Mouse (Mus musculus) intestine, postnatal 0 days (tissue): ENCODE data around the gene Bcl2l12. TPM values are rescaled to one million over a fixed set of nuclear protein-coding genes. Genes with fewer than 3 reads are reported as not detected.

Experiments used
- ATAC-seq: fragments of 200-750 bp; cut with Nextera tagmentation; 2 replicates; pipeline ENCODE4 v1.8.0; 2017; ENCODE audit warnings: mild to moderate bottlenecking, moderate TSS enrichment, moderate library complexity
- H3K27ac ChIP-seq: fragments of 300-500 bp; sonication (generic); 2 replicates; pipeline ENCODE4 v1.5.1; 2014; ENCODE audit warnings: mild to moderate bottlenecking, low read depth, low read length, moderate library complexity
- H3K27me3 ChIP-seq: fragments of 300-500 bp; sonication (generic); replicated peaks from 2 replicates; pipeline ENCODE4 v1.6.1; 2014; ENCODE audit warnings: low read length, mixed read lengths; ENCODE audit not compliant: control insufficient read depth, insufficient read depth
- H3K36me3 ChIP-seq: fragments of 300-500 bp; sonication (generic); 2 replicates; pipeline ENCODE4 v1.6.1; 2014; ENCODE audit warnings: mild to moderate bottlenecking, moderate library complexity; ENCODE audit not compliant: control insufficient read depth, insufficient read depth
- H3K4me1 ChIP-seq: fragments of 300-500 bp; sonication (generic); replicated peaks from 2 replicates; pipeline ENCODE4 v1.6.1; 2014; ENCODE audit warnings: antibody characterized with exemption, low read length, mixed read lengths; ENCODE audit not compliant: control insufficient read depth, insufficient read depth
- H3K4me2 ChIP-seq: fragments of 300-500 bp; sonication (generic); replicated peaks from 2 replicates; pipeline ENCODE4 v1.6.1; 2014; ENCODE audit warnings: low read depth, mild to moderate bottlenecking, moderate library complexity
- H3K4me3 ChIP-seq: fragments of 300-500 bp; sonication (generic); 2 replicates; pipeline ENCODE4 v1.5.1; 2014; ENCODE audit warnings: low read depth, low read length
- H3K9ac ChIP-seq: fragments of 300-500 bp; sonication (generic); 2 replicates; pipeline ENCODE4 v1.6.1; 2014; ENCODE audit warnings: mild to moderate bottlenecking, low read depth, low read length
- H3K9me3 ChIP-seq: fragments of 300-500 bp; sonication (generic); 2 replicates; pipeline ENCODE4 v1.6.1; 2016; ENCODE audit warnings: mixed run types; ENCODE audit not compliant: control insufficient read depth
- CTCF ChIP-seq: sonication (generic); IDR thresholded peaks from 2 replicates; pipeline ENCODE4 v1.5.1; 2016; ENCODE audit warnings: low read depth, mild to moderate bottlenecking, control low read depth, antibody characterized with exemption, moderate library complexity
- WGBS: fragments of 180-500 bp; shearing (Covaris S2); extraction: QIAGEN DNeasy Blood & Tissue Kit; methylation state at CpG from one replicate; pipeline ENCODE4 v1.1.7; 2014; 5-methylcytosine and 5-hydroxymethylcytosine counted together
- polyA plus RNA-seq: library from polyadenylated mRNA; unstranded; fragments of >200 nt; fragmentation: Nextera tagmentation; extraction: Ambion mirVana; gene quantifications from 2 replicates; pipeline ENCODE4 v1.2.1, GENCODE M21; 2015

Bcl2l12 gene
- polyA plus RNA-seq, 1 experiment from 2014 or later, result 18.3 TPM

- H3K4me3 ChIP-seq, result peak overlapping the region; percentile 55
- under 1% methylated on average over 29 of the region's 29 CpGs for WGBS
- no peaks in the 10 kb centered on the region for H3K4me1 ChIP-seq
- peaks cover 14% of the 10 kb centered on the region for H3K36me3 ChIP-seq
- H3K27me3 ChIP-seq, result no peaks in the 10 kb centered on the region
- H3K4me2 ChIP-seq, result peak overlapping the region; percentile 81
- 0 out of 2 replicates have a peak, but pooled peaks have one; percentile 5 for TF ChIP-seq CTCF
- H3K9ac ChIP-seq, result peak overlapping the region; percentile 59
- H3K27ac ChIP-seq, result peak overlapping the region; percentile 86
- peak; percentile 49 for ATAC-seq
- H3K9me3 ChIP-seq, result no peaks in the 10 kb centered on the region
Measured at GRCm38 (mm10) chr7:44986879-44987718, 11.4 kb downstream of the Bcl2l12 start.

- H3K4me3 ChIP-seq, result peak within 1 kb of the TSS; percentile 70
- TF ChIP-seq CTCF, result no peak
- H3K27ac ChIP-seq, result peak within 1 kb of the TSS; percentile 86
- H3K4me1 ChIP-seq, result no peaks in the 10 kb centered on the region
- peaks cover 16% of the 10 kb centered on the region for H3K36me3 ChIP-seq
- peak within 1 kb of the TSS; percentile 81 for H3K4me2 ChIP-seq
- WGBS, result 0% methylated on average over 42 of the region's 42 CpGs
- H3K9ac ChIP-seq, result peak within 1 kb of the TSS; percentile 81
- no peaks in the 10 kb centered on the region for H3K9me3 ChIP-seq
- peak; percentile 97 for ATAC-seq
- no peaks in the 10 kb centered on the region for H3K27me3 ChIP-seq
Measured at GRCm38 (mm10) chr7:44986192-44986878, 12.2 kb downstream of the Bcl2l12 start, which contains the start of gene Prmt1. Prmt1 (minus strand) TSS chr7:44986568.

GRCm38 (mm10) chr7:44985595-44986191 is 12.8 kb downstream of the Bcl2l12 start:
- peaks cover 19% of the 10 kb centered on the region for H3K36me3 ChIP-seq
- peak overlapping the region; percentile 70 for H3K4me3 ChIP-seq
- no peaks in the 10 kb centered on the region for H3K9me3 ChIP-seq
- peak overlapping the region; percentile 73 for H3K4me2 ChIP-seq
- TF ChIP-seq CTCF, result peak; percentile 62
- H3K4me1 ChIP-seq, result no peaks in the 10 kb centered on the region
- under 1% methylated on average over 43 of the region's 45 CpGs for WGBS
- peak overlapping the region; percentile 83 for H3K27ac ChIP-seq
- ATAC-seq, result no peak
- H3K9ac ChIP-seq, result peak overlapping the region; percentile 81
- no peaks in the 10 kb centered on the region for H3K27me3 ChIP-seq

- Histone ChIP-seq H3K27ac (no peak overlapping the region), H3K4me1 (no peaks in the 10 kb centered on the region), H3K4me2 (peak overlapping the region; percentile 73; the same call in 1 of the 2 replicates), H3K9ac (no peak overlapping the region), H3K4me3 (no peak overlapping the region), H3K9me3 (no peaks in the 10 kb centered on the region), H3K27me3 (no peaks in the 10 kb centered on the region), H3K36me3 (peaks cover 25% of the 10 kb centered on the region)
- no peak for ATAC-seq
- no peak for TF ChIP-seq CTCF
- WGBS, result 31% methylated on average over 3 of the region's 3 CpGs
Measured at GRCm38 (mm10) chr7:44984833-44985164, 13.7 kb downstream of the Bcl2l12 start.

- Histone ChIP-seq H3K4me1 (no peaks in the 10 kb centered on the region), H3K4me3 (no peak overlapping the region), H3K36me3 (peaks cover 31% of the 10 kb centered on the region), H3K27ac (no peak overlapping the region), H3K4me2 (no peak overlapping the region), H3K9me3 (no peaks in the 10 kb centered on the region), H3K27me3 (no peaks in the 10 kb centered on the region), H3K9ac (no peak overlapping the region)
- peak; percentile 21; the same call in 1 of the 2 replicates for TF ChIP-seq CTCF
- WGBS, result 71% methylated on average over 7 of the region's 7 CpGs
- no peak for ATAC-seq
Measured at GRCm38 (mm10) chr7:44983944-44984832, 14.3 kb downstream of the Bcl2l12 start.
